Mouse (Mus musculus) lung, postnatal 25 days (tissue): Measurements from ENCODE around the gene Tspan9.

ENCODE experiments used
- DNase-seq: peaks from one replicate; pipeline ENCODE4 v3.0.0; 2022; ENCODE audit warnings: low spot score

Gene Tspan9

DNA sequence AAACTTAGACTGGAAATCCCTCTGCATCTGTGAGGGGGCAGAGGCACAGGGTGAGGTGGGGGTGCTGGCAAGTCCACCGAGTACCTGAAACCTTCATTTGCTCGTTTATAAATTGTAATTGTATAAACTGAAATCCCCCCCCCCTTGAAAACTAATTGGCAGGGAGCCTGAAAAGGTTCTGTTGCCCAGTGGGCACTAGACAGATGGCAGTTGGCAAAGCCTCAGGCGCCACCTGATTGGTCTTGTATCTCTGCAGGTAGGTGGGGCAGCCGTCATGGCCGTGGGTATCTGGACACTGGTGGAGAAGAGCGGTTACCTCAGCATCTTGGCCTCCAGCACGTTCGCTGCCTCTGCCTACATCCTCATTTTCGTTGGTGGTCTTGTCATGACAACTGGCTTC lies 220.1 kb downstream of the Tspan9 start:
- DNase-seq: no peak

DNA sequence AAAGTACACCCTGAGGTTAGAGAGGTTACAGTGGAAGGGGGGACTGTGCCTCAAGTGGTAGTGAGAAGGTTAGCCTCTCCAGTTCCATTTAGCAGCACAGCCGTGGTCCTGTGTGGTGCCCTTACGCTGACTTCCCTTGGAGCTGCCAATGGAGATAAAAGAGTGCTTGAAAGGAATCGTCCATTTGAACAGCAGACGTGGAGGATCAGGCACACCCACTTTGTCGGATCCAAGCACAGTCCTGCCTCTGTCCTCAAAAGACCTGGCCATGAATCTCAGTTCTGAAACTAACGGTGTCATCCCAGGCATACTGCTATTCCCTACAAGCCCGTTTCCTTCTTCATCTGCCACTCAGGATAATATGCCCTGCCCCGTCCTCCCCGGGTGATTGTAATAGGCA lies 221.4 kb downstream of the Tspan9 start:
- DNase-seq: peak; percentile 22

- peak; percentile 86 for DNase-seq
These were observed 222.7 kb downstream of the Tspan9 start for GRCm38 (mm10) chr6:127920652-127921051.

GRCm38 (mm10) chr6:127919491-127919890 lies 223.9 kb downstream of the Tspan9 start:
- DNase-seq: no peak

DNA sequence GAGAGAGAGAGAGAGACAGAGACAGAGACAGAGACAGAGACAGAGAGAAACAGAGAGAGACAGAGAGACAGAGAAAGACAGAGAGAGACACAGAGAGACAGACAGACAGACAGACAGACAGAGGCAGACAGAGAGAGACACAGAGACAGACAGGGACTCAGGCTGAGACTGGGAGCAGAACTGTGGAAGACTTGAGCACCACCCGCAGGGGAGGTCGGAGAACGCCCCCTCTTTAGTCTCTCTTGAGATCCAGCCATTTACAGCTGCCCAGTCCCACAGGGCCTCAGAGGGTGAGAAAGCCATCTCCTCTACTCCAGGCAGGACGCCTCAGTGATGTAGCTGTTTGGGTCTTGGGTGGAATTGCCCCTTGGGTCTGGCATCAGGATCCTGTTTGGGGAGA lies 225.7 kb downstream of the Tspan9 start:
- DNase-seq: no peak

- no peak for DNase-seq
These were observed 226.4 kb downstream of the Tspan9 start for GRCm38 (mm10) chr6:127916993-127917392.

DNA sequence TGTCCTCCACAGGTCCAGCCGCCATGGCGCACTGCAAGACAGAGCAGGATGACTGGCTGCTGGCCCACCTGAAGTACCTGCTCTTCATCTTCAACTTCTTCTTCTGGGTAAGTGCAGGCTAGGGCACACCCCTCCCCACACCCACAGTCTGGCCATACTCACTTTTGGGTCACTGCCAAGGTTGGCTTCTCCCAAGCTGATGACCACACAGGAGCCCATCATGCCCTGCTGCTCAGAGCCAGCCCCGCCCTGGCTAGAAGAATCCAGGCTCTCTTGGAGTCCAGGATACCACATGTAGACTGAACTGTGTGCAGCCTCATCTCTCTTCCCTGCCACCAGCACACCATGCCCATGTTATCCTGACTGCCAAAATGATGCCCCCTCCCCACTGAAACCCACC lies 230.5 kb downstream of the Tspan9 start:
- peak; percentile 12 for DNase-seq

GRCm38 (mm10) chr6:127911687-127912086 lies 231.7 kb downstream of the Tspan9 start:
- no peak for DNase-seq
